Mouse (Mus musculus): ENCODE results near the gene Serpina16.

GRCm38 (mm10) chr12:103700144-103700750 is 24.3 kb upstream of the Serpina16 start:
- TF ChIP-seq CTCF (IDR thresholded peaks at IDR 0.05; ENCODE audit: low read depth, low read length) (no peak), POLR2AphosphoS5 (IDR thresholded peaks at IDR 0.05; ENCODE audit: insufficient replicate concordance, low read depth, low read length) (no peak), GATA1 (IDR thresholded peaks at IDR 0.05; ENCODE audit: borderline replicate concordance, low read length) (no peak)

Measured in G1E (cell line).